Mouse (Mus musculus) Muller cell, postnatal 12 days (primary cell): ENCODE measurements at regions not wholly inside any gene's neighbourhood (a gene's known extent, or its start where the extent isn't known, plus 50 kb on each side); places are given as distances from the start of the nearest gene placed in this dataset.
"Not testable (repeated sequence)": the region's sequence is repeated elsewhere in the genome, so short reads cannot be mapped to it uniquely, and the experiment has no call there.

Source experiments
- DNase-seq: peaks from one replicate; pipeline ENCODE4 v3.0.0-alpha.2; 2015; ENCODE audit errors: inconsistent ontology term

DNA sequence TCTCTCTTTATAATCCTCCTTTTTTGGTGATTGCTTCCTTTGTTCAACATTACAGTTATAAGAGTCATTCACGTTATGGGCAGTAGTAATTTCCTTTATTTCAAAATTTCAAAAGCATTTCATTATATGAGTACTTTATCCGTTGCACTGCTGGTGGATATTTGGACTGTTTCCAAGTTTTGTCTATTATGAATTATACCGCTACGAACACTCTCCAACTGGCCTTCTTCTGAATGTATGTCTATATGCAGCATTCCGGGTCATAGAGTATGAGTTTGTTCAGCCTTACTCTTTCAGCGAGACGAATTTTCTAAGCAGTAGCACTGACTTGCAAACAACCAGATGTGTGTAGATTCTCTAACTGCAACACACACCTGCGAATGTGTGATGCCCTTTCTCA, 57.8 kb downstream of the Dusp6 start:
- no peak for DNase-seq

DNA sequence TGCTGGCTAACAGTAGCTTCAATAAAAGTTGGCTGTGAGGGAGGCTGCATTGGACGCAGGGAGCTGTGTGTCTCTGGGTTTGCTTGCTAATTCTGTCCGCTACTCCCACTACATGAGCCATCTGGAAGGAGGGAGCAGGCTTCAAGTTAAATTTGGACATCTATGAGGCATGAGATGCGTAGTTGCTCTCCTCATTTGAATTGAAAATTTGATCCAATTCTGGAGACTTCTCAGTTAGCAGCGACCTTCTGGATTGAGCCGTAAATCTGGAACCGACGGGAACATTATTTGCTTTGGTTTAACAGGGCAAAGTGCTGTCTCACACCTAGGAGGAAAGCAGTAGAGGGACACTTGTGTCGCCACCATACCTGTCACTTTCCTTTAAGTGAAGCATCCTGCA, 60.3 kb downstream of the Dusp6 start:
- DNase-seq: no peak

DNA sequence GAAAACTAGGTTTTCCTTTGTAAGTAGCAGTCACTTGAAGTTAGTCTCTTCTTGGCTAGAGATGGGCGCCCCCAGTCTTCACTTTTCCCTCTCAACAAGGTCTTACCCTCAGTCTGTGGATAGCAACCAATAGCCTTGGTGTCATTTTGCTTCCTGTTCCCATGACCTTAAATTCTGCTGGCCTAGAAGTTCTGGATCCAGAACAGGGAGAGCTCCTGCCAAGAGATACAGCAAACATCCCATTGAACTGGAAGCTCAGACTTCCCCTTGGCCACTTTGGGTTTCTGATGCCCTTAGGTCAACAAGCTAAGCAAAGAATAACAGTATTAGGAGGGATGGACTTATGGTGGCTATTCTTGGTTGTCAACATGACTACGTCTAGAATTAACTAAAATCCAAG, 64.5 kb downstream of the Dusp6 start:
- DNase-seq: no peak

DNA sequence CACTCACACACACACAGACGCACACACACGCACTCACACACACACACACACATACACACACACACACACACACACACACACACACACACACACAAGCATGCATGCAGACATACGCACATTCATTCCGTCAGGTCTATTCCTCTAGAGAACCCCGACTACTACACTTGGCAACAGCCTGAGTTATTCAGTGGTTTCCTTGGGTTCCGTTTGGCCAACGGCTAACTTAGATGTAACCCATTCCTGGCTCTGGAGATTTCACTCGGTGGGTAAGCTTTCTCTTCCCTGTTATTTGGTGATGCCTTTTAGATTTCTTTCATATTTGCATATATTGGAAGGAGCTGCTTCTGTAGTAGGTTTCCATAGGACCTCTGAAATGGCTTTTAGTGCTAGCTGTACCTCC, 65.5 kb downstream of the Dusp6 start:
- no peak for DNase-seq

DNA sequence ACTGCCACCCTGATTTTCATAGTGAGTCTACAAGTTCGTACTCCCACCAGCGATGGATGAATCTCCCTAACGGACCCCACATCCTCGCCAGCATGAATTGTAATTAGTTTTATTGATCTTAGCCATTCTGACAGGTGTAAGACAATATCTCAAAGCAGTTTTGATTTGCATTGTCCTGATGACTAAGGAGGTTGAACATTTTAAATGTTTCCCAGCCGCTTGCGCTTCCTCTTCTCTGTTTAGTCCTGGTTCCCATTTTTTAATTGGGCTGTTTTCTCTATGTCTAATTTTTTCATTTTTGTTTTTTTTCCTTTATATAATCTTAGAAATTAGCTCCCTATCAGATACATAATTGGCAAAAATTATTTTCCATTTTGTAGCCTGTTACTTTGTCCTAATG, 66.4 kb downstream of the Dusp6 start:
- no peak for DNase-seq

DNA sequence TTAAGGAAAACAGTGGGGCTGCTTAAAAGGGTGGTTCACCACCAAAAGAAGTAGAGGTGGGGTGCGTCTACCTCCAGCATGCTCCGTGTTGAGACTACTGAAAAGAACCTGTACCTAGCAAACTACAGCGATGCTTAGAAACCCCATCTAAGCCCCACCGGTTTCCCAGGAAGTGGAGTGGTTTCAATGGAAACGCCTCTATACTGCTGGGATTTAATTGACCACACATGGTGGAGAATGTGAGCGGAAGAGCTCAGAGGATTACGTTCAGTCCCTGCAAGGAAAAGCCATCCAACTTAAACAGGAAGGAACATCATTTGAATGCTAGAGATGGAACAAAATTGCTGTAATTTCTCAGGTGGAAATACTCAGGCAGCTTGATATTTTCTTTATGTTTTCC, 67.5 kb downstream of the Dusp6 start:
- DNase-seq: no peak

DNA sequence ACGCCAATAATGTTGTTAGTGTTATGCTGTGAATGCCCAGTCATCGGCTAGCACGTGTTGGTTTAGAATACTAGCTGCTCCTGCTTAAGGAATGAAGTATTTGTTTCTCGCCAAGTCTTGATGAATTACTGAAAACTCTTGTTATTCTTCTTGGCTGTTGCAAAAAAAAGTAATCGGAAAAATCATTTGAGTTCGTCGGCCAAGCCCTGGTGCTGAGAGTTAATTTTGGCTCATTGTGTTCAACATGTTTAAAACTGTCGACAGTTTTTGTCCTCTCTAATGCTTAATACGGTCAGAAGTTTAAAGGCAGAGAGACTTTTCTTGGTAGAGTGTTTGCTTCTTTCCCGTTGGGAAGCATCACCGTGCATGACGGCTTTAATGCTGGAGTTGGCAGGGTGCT, 68.8 kb downstream of the Dusp6 start:
- DNase-seq: no peak

DNA sequence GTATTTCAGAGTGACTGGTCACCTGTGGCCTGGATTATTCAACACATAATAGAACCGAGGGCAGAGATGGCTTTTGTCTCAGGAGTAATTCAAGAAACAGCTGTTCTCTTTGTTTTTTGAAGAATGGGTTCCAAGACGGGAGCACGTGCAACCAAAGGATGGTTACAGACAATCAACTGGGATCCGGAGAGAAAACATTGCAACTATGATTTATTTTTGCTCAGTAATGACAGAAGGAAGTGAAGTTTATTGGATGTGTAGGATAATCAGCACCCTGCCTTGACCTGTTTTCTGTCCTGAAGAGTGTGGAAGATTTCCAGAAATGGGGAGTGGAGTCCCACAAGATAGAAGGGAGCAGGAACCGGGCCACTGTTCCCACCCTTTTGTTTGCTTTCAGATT, 70.8 kb downstream of the Dusp6 start:
- no peak for DNase-seq

DNA sequence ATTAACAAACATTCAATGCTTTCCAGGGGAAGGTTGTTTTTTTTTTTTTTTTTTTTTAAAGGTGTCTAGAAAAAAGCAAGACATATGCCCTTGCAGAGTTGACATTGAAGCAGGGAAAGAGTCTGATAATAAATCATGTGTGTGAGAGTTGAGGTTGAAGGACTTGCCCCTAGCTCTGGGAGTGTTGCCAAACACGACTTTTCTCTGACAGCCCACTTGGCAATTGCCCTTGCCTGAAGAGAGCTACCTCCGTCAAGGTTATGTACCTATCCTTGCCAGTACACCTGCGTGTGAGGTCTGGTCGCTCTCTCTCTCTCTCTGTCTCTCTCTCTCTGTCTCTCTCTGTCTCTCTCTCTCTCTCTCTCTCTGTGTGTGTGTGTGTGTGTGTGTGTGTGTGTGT, 73.1 kb downstream of the Dusp6 start:
- no peak for DNase-seq

DNA sequence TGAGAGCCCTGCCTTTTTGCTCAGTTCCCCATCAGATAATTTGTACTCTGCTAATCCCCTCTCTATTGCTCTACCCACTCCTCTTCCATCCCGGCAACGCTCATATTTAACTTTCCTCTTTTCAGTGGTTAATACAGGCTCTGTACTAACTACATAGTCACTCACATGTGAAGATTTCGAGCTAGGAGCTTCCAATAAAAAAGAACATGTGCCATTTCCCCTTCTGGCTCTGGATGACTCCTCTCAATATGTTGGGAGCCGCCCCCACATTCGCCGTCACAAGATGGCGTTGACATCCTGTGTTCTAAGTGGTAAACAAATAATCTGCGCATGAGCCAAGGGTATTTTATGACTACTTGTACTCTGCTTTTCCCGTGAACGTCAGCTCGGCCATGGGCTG, 75.8 kb downstream of the Dusp6 start:
- not testable (repeated sequence) for DNase-seq

DNA sequence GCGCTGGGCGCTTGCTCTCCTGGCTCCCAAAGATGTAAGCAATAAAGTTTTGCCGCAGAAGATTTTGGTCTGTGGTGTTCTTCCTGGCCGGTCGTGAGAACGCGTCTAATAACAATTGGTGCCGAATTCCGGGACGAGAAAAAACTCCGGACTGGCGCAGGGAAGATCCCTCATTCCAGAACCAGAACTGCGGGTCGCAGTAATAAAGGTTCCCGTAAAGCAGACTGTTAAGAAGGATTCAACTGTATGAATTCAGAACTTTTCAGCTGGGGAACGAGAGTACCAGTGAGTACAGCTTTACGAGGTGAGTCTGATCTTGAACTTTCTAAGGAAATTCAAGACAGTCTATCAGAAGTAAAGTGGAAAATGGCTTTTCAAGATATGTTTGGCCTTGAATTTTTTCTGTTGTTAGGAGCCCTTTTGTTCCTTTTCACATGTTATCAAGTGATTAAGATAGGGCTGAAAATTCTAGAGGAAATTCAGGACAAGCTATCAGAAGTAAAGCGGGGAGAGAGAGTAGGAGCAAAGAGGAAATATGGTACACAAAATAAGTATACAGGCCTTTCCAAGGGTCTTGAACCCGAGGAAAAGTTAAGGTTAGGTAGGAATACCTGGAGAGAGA, 76.4 kb downstream of the Dusp6 start:
- DNase-seq: not testable (repeated sequence)

DNA sequence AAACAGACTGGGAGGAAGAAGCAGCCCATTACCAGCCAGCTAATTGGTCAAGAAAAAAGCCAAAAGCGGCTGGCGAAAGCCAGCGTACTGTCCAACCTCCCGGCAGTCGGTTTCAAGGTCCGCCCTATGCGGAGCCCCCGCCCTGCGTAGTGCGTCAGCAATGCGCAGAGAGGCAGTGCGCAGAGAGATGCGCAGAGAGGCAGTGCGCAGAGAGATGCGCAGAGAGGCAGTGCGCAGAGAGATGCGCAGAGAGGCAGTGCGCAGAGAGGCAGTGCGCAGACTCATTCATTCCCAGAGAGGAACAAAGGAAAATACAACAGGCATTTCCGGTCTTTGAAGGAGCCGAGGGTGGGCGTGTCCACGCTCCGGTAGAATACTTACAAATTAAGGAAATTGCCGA, 77.0 kb downstream of the Dusp6 start:
- DNase-seq: not testable (repeated sequence)

DNA sequence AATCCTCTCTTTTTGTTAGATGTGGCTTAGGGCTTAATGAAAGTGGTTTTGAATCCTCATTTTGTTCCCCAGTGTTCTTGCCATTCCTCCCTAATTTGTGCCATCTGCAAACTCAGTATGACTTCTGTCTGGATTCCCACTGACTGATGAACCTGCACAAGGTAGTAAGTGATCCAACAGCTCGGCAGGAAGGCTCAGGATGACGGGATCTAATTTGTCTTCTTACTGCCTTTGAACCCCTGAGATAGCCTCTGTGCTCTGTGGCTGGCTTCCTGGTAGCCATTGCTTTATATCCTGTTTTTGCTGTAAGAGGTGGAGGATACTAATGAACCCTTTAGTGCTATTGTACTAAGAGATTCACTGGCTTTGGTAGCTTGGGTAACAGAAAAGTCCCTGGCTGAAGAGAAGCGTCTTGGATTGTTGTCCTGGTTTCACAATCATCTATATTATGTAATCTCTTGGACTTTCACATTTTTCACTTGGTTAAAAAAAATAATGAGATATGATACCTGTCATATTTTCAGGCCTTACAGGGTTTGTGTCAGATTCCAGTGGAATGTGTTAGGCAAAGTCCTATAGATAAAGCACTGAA, 86.2 kb downstream of the Dusp6 start:
- no peak for DNase-seq

DNA sequence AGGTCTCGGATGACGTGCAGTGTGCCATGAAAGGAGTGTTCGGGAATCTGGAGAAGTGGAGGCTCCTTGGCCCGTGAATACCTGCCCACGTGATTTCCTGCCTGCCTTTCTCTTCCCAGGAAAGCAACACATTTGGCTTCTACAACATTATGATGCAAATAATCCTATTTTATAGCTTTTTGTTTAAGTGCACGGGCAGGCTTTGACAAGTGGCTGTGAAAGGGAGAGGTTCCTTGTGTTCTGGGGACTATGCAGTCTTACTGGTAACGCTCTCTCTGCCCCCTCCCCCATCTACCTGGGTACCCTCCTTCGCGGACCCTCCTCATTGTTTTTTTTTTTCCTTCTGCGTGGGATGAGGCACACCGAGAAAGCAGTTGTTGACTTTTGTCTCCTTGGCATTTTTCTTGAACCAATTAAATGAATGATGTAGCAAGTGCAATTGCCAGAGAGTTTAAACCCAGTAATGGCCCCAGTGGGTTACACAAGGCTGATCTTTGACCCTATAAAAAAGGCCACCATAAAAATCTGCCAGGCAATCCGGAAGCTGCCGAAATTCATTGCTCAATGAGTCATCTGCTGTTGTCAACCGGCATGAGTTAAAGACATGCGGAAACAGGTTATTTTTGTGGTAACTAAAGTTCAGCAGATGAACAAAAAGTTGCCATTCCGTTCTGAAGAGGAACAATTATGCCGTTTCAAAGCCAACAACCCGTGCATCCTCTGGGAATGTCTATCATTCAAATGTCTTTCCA, 90.7 kb downstream of the Dusp6 start:
- peak; percentile 10 for DNase-seq

DNA sequence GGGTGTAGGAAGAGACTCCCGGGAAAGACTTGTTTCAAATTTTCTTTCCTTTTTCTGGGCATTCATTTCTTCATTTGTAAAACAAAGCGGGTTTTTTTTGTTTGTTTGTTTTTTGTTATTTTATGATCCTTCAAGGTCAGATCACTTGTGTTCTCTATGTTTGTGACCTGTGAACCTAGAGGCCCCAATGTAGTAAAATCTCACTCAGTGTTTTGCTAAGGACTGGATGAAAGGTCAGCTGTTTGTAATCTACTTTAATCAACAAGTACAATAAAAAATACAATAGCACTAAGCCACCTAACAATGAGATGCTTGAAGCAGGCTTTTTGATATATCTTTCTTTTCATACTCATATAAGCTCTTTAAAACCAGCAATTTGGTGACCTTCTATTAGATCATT, 91.3 kb downstream of the Dusp6 start:
- no peak for DNase-seq

DNA sequence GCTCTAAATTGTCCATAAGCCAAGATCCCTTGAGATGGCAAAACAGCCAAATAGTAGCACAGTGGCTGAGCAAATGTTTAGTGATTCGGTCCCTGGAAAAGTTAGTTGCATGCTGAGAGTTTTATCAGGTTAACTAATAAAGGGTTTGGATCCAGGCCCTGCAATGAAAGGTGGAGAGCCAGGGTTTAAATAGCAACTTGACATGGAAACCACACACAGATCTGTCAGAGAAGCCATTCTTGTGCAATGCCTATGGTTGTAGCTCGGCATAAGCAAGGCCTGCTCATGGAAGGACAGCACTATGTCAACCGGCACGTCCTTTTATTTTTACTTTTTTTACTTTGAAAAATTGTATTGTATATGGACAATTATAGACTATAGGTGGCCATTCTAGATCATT, 92.3 kb downstream of the Dusp6 start:
- DNase-seq: peak; percentile 50

DNA sequence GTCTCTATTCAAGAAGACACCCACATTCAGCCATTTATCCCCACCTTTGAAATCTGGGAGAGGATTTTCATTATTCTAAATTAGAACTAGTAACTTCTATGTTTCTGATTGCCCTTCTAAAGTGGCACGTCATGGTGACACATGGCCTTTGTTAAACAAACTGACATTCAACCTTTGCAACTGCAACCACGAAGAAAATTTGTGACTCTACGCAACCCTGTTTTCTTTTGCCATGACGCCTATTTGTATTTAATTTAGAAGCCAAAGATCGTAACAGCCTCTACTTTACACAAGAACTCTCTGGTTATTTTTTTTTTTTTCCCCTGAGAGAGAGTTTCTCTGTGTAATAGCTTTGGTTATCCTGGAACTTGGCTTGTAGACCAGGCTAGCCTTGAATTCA, 93.2 kb downstream of the Dusp6 start:
- DNase-seq: no peak

DNA sequence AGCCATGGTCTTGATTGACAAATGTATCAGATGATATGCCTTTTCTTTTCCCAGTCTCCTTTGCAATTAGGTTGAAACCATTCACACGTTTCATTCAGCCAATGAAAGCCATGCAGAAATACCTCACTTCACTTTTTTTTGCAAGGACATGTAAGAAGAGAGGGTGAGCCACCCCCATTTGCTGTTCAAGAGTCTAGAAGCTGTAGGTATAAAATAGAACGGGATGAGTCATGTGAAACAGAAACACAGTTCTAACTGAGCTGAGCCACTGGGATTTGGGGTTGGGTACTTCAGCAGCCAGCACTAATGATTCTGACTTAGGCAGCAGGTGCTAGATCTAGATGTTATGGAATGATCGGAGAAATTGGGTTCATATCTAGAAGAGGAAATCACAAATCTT, 93.9 kb downstream of the Dusp6 start:
- DNase-seq: no peak

DNA sequence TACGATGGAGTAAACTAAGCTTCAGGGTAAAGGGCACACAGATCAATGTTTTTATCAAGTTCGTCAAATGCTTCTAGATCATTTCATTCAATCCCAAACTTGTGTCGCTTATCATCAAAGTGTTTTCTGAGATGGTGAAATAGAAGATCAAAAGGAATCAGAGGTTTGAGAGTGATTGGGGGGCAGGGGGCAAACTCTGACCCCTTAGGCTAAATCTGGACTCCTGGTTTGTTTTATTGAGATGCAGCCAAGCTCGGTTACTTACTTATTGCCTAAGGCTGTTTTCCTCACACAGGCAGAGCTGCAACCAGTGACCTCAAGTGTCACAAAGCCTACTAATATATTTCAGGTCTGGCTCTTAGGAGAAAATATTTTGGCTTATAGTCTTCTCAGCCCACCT, 94.3 kb downstream of the Dusp6 start:
- no peak for DNase-seq

DNA sequence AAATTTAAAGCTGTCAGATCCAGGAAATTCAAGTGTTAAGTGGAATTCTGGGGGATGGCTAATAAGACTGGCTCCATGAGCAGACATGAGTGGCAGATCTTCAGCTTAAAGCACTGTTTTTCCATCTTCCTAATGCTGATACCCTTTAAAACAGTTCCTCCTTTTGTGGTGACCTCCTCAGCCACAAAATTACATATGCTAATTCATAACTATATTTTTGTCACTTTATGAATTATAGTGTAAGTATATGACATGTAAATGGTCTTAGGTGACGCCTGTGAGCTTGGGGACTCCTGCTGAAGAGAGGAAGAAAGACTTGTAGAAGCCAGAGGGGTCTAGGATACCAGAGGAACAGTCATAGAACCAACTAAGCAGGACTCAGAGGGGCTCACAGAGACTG, 95.2 kb downstream of the Dusp6 start:
- DNase-seq: no peak

DNA sequence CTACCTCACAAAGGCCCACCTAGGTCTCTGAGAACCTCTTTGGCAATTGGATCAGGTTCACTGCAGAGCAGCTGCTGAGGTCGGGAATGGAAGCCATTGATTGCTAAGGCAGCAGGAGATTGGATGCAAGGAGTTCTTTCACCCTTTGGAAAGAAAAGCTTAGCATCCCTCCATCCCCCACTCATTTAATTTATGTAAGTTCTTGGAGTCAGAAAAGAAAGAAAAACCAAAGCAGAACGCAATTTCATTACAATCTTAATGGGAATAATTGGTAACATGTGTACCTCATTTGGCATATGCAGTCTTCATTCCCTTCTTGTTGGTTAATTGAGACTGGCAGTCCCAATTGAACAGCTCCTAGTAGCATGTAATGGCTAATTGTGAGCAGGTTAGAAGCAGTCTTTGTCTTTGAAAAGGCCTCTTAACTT, 96.4 kb downstream of the Dusp6 start:
- peak; percentile 72 for DNase-seq

DNA sequence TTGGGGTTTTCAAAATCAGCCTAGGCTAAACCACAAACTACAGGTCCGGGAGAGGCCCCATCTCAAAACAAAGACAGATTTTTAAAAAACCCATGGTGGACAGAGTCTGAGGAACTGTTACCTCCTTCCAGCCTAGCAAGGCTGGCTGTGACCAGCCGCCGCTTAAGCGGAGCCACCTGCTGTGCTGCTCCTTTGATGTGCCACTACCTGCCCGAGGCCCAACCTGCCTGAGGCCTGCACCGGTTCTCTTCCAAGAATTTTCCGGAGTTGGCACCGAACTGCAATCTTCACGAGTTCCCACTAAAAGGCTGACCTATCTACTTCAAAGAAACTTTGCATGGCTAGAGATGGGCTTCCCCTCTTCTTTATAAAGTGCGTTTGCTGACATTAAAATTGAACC, 97.6 kb downstream of the Dusp6 start:
- DNase-seq: not testable (repeated sequence)

DNA sequence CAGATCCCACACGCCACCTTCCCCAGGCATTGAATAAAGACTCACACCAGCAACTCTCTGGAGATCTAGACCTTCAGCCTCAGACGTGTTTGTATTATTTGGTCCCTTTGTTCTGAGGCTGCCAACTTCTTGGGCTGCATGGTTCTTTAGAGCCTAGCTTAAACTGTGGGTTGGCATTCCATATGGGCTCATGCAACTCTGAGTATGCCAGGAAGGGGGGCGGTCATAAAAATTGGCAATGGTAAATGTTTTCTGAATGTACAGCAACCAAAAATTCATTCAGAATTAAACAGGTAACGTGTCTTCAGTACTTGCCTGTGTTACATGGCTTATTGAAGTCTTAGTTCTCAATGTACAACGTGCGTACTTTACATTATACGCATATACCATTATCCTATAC, 103.1 kb downstream of the Dusp6 start:
- DNase-seq: no peak
